Mouse (Mus musculus): ENCODE data around the gene Snd1.

GRCm38 (mm10) chr6:28979586-28979985 lies 504.6 kb downstream of the Snd1 start:
- TF ChIP-seq CTCF (IDR thresholded peaks at IDR 0.05; ENCODE audit: borderline replicate concordance, insufficient read depth, low read length) (no peak), POLR2A (IDR thresholded peaks at IDR 0.05; ENCODE audit: low read depth, low read length) (no peak)

Data from embryonic fibroblast, embryonic 13.5 days (primary cell).